Mouse (Mus musculus) granulocyte monocyte progenitor cell, adult 5-6 weeks (primary cell): ENCODE data around the gene Fus. TPM values are rescaled to one million over a fixed set of nuclear protein-coding genes. Genes with fewer than 3 reads are reported as not detected.

Experiments
- ATAC-seq: replicated peaks from 2 replicates; pipeline ENCODE4 v1.8.0; 2016; ENCODE audit warnings: mild to moderate bottlenecking, moderate TSS enrichment, inconsistent platforms; ENCODE audit not compliant: poor library complexity, severe bottlenecking
- total RNA-seq, 2 experiments: library from RNA; stranded (forward) in 1 of 2; stranded (reverse) in 1 of 2; fragments of 200-712, 200-1000 nt in 1 of 2; fragments of >200 nt in 1 of 2; fragmentation: Nextera tagmentation in 1 of 2; gene quantifications; 2 replicates each; pipeline ENCODE4 v1.2.3; 2014 to 2017

Gene Fus
- total RNA-seq, 2 experiments from 2014 or later = 60.8 to 319 TPM

- no peak for ATAC-seq
Observed at GRCm38 (mm10) chr7:128033616-128034015, 66.4 kb downstream of the Fus start.

Other genes starting within 250 kb of the Fus start
- not detected in 2 replicates for gene Ctf2, start 235.3 kb upstream of the Fus start, total RNA-seq (2014; fragmentation: Nextera tagmentation)
- gene Ctf2, start 235.3 kb upstream of the Fus start, total RNA-seq (2017) = 0.31 TPM in 1 of 2 replicates, not detected in the other
- gene Fbxl19, start 222.9 kb upstream of the Fus start, total RNA-seq (2014; fragmentation: Nextera tagmentation) = 11.1 and 11.7 TPM in 2 replicates
- 13.8 and 17.7 TPM in 2 replicates for gene Fbxl19, start 222.9 kb upstream of the Fus start, total RNA-seq (2017)
- gene Orai3, start 197.6 kb upstream of the Fus start, total RNA-seq (2014; fragmentation: Nextera tagmentation) = 36.8 and 41.2 TPM in 2 replicates
- gene Orai3, start 197.6 kb upstream of the Fus start, total RNA-seq (2017) = 22.7 and 22.8 TPM in 2 replicates
- gene Setd1a, start 190.8 kb upstream of the Fus start, total RNA-seq (2014; fragmentation: Nextera tagmentation) = 59.6 and 105 TPM in 2 replicates
- 11.9 and 12.4 TPM in 2 replicates for gene Setd1a, start 190.8 kb upstream of the Fus start, total RNA-seq (2017)
- gene Gm49388, start 181.8 kb upstream of the Fus start, total RNA-seq (2014; fragmentation: Nextera tagmentation) = not detected in 2 replicates
- 1.2 TPM in 1 of 2 replicates, not detected in the other for gene Gm49388, start 181.8 kb upstream of the Fus start, total RNA-seq (2017)
- 27.6 and 29.6 TPM in 2 replicates for gene Hsd3b7, start 166.9 kb upstream of the Fus start, total RNA-seq (2014; fragmentation: Nextera tagmentation)
- 19.1 and 31.6 TPM in 2 replicates for gene Hsd3b7, start 166.9 kb upstream of the Fus start, total RNA-seq (2017)
- gene Stx4a, start 143.2 kb upstream of the Fus start, total RNA-seq (2014; fragmentation: Nextera tagmentation) = 88.9 and 105 TPM in 2 replicates
- 37.7 and 38.8 TPM in 2 replicates for gene Stx4a, start 143.2 kb upstream of the Fus start, total RNA-seq (2017)
- gene Stx1b, start 142.9 kb upstream of the Fus start, total RNA-seq (2014; fragmentation: Nextera tagmentation) = 0.62 and 0.88 TPM in 2 replicates
- gene Stx1b, start 142.9 kb upstream of the Fus start, total RNA-seq (2017) = not detected in 2 replicates
- 29.2 and 38.4 TPM in 2 replicates for gene Zfp646, start 91.2 kb upstream of the Fus start, total RNA-seq (2014; fragmentation: Nextera tagmentation)
- gene Zfp646, start 91.2 kb upstream of the Fus start, total RNA-seq (2017) = 35.5 and 40.8 TPM in 2 replicates
- gene Zfp668, start 90.6 kb upstream of the Fus start, total RNA-seq (2014; fragmentation: Nextera tagmentation) = 7.2 and 15.7 TPM in 2 replicates
- 3.9 and 4.9 TPM in 2 replicates for gene Zfp668, start 90.6 kb upstream of the Fus start, total RNA-seq (2017)
- gene Prss53, start 76.5 kb upstream of the Fus start, total RNA-seq (2014; fragmentation: Nextera tagmentation) = 0.19 TPM in 1 of 2 replicates, not detected in the other
- gene Prss53, start 76.5 kb upstream of the Fus start, total RNA-seq (2017) = 0.13 TPM in 1 of 2 replicates, not detected in the other
- gene Gm21974, start 72.0 kb upstream of the Fus start, total RNA-seq (2014; fragmentation: Nextera tagmentation) = not detected in 2 replicates
- gene Gm21974, start 72.0 kb upstream of the Fus start, total RNA-seq (2017) = not detected in 2 replicates
- 93.1 and 126 TPM in 2 replicates for gene Vkorc1, start 71.8 kb upstream of the Fus start, total RNA-seq (2014; fragmentation: Nextera tagmentation)
- 24.9 and 69.4 TPM in 2 replicates for gene Vkorc1, start 71.8 kb upstream of the Fus start, total RNA-seq (2017)
- 63.3 and 78.0 TPM in 2 replicates for gene Bckdk, start 63.4 kb upstream of the Fus start, total RNA-seq (2014; fragmentation: Nextera tagmentation)
- 38.6 and 50.5 TPM in 2 replicates for gene Bckdk, start 63.4 kb upstream of the Fus start, total RNA-seq (2017)
- gene Kat8, start 54.9 kb upstream of the Fus start, total RNA-seq (2014; fragmentation: Nextera tagmentation) = 20.4 and 25.0 TPM in 2 replicates
- gene Kat8, start 54.9 kb upstream of the Fus start, total RNA-seq (2017) = 18.1 and 21.0 TPM in 2 replicates
- not detected in 2 replicates for gene Prss8, start 37.4 kb upstream of the Fus start, total RNA-seq (2014; fragmentation: Nextera tagmentation)
- 0.52 TPM in 1 of 2 replicates, not detected in the other for gene Prss8, start 37.4 kb upstream of the Fus start, total RNA-seq (2017)
- 0.92 and 7.3 TPM in 2 replicates for gene Prss36, start 20.7 kb upstream of the Fus start, total RNA-seq (2014; fragmentation: Nextera tagmentation)
- 0.90 and 3.3 TPM in 2 replicates for gene Prss36, start 20.7 kb upstream of the Fus start, total RNA-seq (2017)
- 115 and 175 TPM in 2 replicates for gene Pycard, start 26.4 kb downstream of the Fus start, total RNA-seq (2014; fragmentation: Nextera tagmentation)
- 62.6 and 101 TPM in 2 replicates for gene Pycard, start 26.4 kb downstream of the Fus start, total RNA-seq (2017)
- not detected in 2 replicates for gene Trim72, start 36.5 kb downstream of the Fus start, total RNA-seq (2014; fragmentation: Nextera tagmentation)
- not detected in 2 replicates for gene Trim72, start 36.5 kb downstream of the Fus start, total RNA-seq (2017)
- 12.5 and 17.5 TPM in 2 replicates for gene Itgam, start 95.2 kb downstream of the Fus start, total RNA-seq (2014; fragmentation: Nextera tagmentation)
- gene Itgam, start 95.2 kb downstream of the Fus start, total RNA-seq (2017) = 21.6 and 23.7 TPM in 2 replicates
- gene Gm49368, start 95.2 kb downstream of the Fus start, total RNA-seq (2014; fragmentation: Nextera tagmentation) = not detected in 2 replicates
- 0.09 TPM in 1 of 2 replicates, not detected in the other for gene Gm49368, start 95.2 kb downstream of the Fus start, total RNA-seq (2017)
- 0.54 and 2.4 TPM in 2 replicates for gene Itgax, start 162.1 kb downstream of the Fus start, total RNA-seq (2014; fragmentation: Nextera tagmentation)
- gene Itgax, start 162.1 kb downstream of the Fus start, total RNA-seq (2017) = 1.9 and 2.4 TPM in 2 replicates
- 0.47 TPM in 1 of 2 replicates, not detected in the other for gene Itgad, start 186.9 kb downstream of the Fus start, total RNA-seq (2014; fragmentation: Nextera tagmentation)
- 0.21 TPM in 1 of 2 replicates, not detected in the other for gene Itgad, start 186.9 kb downstream of the Fus start, total RNA-seq (2017)
- 7.4 TPM in 1 of 2 replicates, not detected in the other for gene Cox6a2, start 238.9 kb downstream of the Fus start, total RNA-seq (2014; fragmentation: Nextera tagmentation)
- gene Cox6a2, start 238.9 kb downstream of the Fus start, total RNA-seq (2017) = 0.34 and 1.1 TPM in 2 replicates